Mouse (Mus musculus): Measurements from ENCODE around the gene Syt16. TPM values are rescaled to one million over a fixed set of nuclear protein-coding genes. Genes with fewer than 3 reads are reported as not detected.

Syt16 gene
- polyA plus RNA-seq, 1 experiment from 2014 or later: 0.23 TPM

DNA sequence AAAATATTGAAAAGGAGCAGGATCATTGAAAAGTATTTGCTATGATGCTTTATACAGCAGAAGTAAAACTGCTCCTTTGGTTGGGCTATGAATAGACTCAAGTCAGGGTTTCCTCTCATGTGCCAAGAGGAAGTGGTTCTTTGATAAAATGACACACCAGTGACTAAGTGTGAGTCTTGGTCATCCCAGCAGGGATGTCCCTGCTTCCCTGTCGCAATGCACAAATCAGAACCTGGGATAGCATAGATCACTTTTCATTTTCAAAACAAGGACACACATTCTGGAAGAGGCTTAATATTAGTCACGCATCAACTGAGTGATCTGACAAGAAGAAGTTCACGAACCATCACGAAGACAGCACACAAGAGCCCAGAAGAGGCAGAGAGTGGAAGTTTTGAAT lies 195.1 kb downstream of the Syt16 start:
- H3K4me3 ChIP-seq (ENCODE audit: control insufficient read depth in 1 of 2, insufficient read depth in 1 of 2, low read depth in 1 of 2, low read length in 2 of 2): no peak overlapping the region
- 76% methylated on average over 4 of the region's 4 CpGs for WGBS
- H3K27me3 ChIP-seq (ENCODE audit: control insufficient read depth, insufficient read depth, low read length): no peaks in the 10 kb centered on the region
- H3K27ac ChIP-seq (replicated peaks in 1 of 2; ENCODE audit: control insufficient read depth in 1 of 2, insufficient read depth in 1 of 2, low read depth in 2 of 2, low read length in 2 of 2): no peak overlapping the region
- H3K4me1 ChIP-seq (ENCODE audit: control insufficient read depth in 2 of 2, insufficient read depth in 2 of 2, low read length in 2 of 2): no peaks in the 10 kb centered on the region
- no peaks in the 10 kb centered on the region for H3K36me3 ChIP-seq (ENCODE audit: control insufficient read depth, insufficient read depth, low read length)
- H3K9me3 ChIP-seq (ENCODE audit: control insufficient read depth, low read length): no peaks in the 10 kb centered on the region
- H3K4me2 ChIP-seq (ENCODE audit: low read length): no peak overlapping the region
- no peak overlapping the region for H3K9ac ChIP-seq (ENCODE audit: low read length)
- ATAC-seq (ENCODE audit: insufficient number of reproducible peaks, insufficient read depth, low FRiP score, low read depth): no peak

DNA sequence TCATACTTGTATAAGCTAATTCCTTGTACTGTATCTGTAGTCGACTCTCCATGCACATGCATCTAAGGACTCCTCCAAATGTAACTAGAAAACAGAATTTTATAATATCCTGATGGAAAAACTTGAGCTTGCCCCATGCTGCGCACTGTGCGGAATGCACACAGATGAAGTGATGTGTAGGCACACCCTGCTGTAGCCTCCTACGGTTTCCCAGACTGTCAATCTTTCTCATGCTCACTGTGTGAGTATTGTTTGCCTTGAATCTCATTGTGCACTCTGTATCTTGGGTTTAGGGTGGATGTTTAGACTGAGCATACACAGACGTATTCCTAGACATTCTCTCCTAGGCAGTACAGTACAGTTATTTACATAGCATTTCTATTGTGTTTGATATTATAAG lies 203.9 kb downstream of the Syt16 start:
- H3K9me3 ChIP-seq (ENCODE audit: control insufficient read depth, low read length): no peaks in the 10 kb centered on the region
- no peaks in the 10 kb centered on the region for H3K36me3 ChIP-seq (ENCODE audit: control insufficient read depth, insufficient read depth, low read length)
- no peak for ATAC-seq (ENCODE audit: insufficient number of reproducible peaks, insufficient read depth, low FRiP score, low read depth)
- H3K27ac ChIP-seq (replicated peaks in 1 of 2; ENCODE audit: control insufficient read depth in 1 of 2, insufficient read depth in 1 of 2, low read depth in 2 of 2, low read length in 2 of 2): no peak overlapping the region
- no peaks in the 10 kb centered on the region for H3K27me3 ChIP-seq (ENCODE audit: control insufficient read depth, insufficient read depth, low read length)
- WGBS: 77% methylated on average over 5 of the region's 5 CpGs
- no peak overlapping the region for H3K4me2 ChIP-seq (ENCODE audit: low read length)
- H3K4me3 ChIP-seq (ENCODE audit: control insufficient read depth in 1 of 2, insufficient read depth in 1 of 2, low read depth in 1 of 2, low read length in 2 of 2): no peak overlapping the region
- no peaks in the 10 kb centered on the region for H3K4me1 ChIP-seq (ENCODE audit: control insufficient read depth in 2 of 2, insufficient read depth in 2 of 2, low read length in 2 of 2)
- H3K9ac ChIP-seq (ENCODE audit: low read length): no peak overlapping the region

GRCm38 (mm10) chr12:74202431-74203042 lies 205.1 kb downstream of the Syt16 start:
- Histone ChIP-seq H3K27me3 (ENCODE audit: control insufficient read depth, insufficient read depth, low read length) (no peaks in the 10 kb centered on the region), H3K9me3 (ENCODE audit: control insufficient read depth, low read length) (no peaks in the 10 kb centered on the region), H3K4me1 (ENCODE audit: control insufficient read depth in 2 of 2, insufficient read depth in 2 of 2, low read length in 2 of 2) (no peaks in the 10 kb centered on the region), H3K36me3 (ENCODE audit: control insufficient read depth, insufficient read depth, low read length) (no peaks in the 10 kb centered on the region), H3K27ac (replicated peaks in 1 of 2; ENCODE audit: control insufficient read depth in 1 of 2, insufficient read depth in 1 of 2, low read depth in 2 of 2, low read length in 2 of 2) (no peak overlapping the region), H3K9ac (ENCODE audit: low read length) (no peak overlapping the region), H3K4me2 (ENCODE audit: low read length) (no peak overlapping the region), H3K4me3 (ENCODE audit: control insufficient read depth in 1 of 2, insufficient read depth in 1 of 2, low read depth in 1 of 2, low read length in 2 of 2) (no peak overlapping the region)
- WGBS: 81% methylated on average over 6 of the region's 6 CpGs
- no peak for ATAC-seq (ENCODE audit: insufficient number of reproducible peaks, insufficient read depth, low FRiP score, low read depth)

- no peak overlapping the region for H3K9ac ChIP-seq (ENCODE audit: low read length)
- no peak overlapping the region for H3K27ac ChIP-seq (replicated peaks in 1 of 2; ENCODE audit: control insufficient read depth in 1 of 2, insufficient read depth in 1 of 2, low read depth in 2 of 2, low read length in 2 of 2)
- H3K4me1 ChIP-seq (ENCODE audit: control insufficient read depth in 2 of 2, insufficient read depth in 2 of 2, low read length in 2 of 2): no peaks in the 10 kb centered on the region
- H3K27me3 ChIP-seq (ENCODE audit: control insufficient read depth, insufficient read depth, low read length): no peaks in the 10 kb centered on the region
- no peak overlapping the region for H3K4me2 ChIP-seq (ENCODE audit: low read length)
- ATAC-seq (ENCODE audit: insufficient number of reproducible peaks, insufficient read depth, low FRiP score, low read depth): no peak
- whole genome bisulfite sequencing: 65% methylated on average over 3 of the region's 3 CpGs
- no peaks in the 10 kb centered on the region for H3K36me3 ChIP-seq (ENCODE audit: control insufficient read depth, insufficient read depth, low read length)
- no peak overlapping the region for H3K4me3 ChIP-seq (ENCODE audit: control insufficient read depth in 1 of 2, insufficient read depth in 1 of 2, low read depth in 1 of 2, low read length in 2 of 2)
- H3K9me3 ChIP-seq (ENCODE audit: control insufficient read depth, low read length): no peaks in the 10 kb centered on the region
These were observed 214.7 kb downstream of the Syt16 start for GRCm38 (mm10) chr12:74212156-74212555.

DNA sequence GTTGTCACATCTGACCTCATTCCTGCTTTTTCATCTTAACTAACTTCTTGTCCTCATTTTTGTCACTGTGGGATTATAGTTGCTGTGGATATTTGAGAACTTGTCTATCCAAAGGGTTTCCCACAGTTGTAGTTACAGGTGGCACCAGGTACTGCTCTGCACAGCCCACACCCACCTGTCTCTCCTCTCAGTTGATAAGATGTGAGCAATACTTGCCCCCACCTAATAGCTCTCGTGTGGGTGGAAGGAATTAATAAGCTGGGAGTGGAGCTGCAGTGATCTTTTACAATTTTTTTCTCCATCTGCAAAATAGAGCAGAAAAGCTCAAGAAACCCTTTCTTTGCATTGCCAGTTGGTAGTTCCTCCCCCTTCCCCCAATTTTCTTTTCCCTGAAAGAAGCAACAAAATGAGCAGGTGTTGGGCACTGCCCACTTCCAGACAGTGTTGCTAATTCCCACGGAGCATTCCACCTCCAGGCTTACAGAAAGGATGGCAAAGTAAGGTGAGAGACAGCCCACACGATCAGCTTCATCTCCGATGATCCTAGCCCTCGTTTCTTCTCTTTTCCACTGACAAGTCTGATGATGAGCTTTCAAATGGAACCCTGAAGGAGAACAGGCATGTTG lies 218.8 kb downstream of the Syt16 start:
- no peaks in the 10 kb centered on the region for H3K27me3 ChIP-seq (ENCODE audit: control insufficient read depth, insufficient read depth, low read length)
- no peak for ATAC-seq (ENCODE audit: insufficient number of reproducible peaks, insufficient read depth, low FRiP score, low read depth)
- H3K36me3 ChIP-seq (ENCODE audit: control insufficient read depth, insufficient read depth, low read length): no peaks in the 10 kb centered on the region
- WGBS: 70% methylated on average over 5 of the region's 5 CpGs
- no peak overlapping the region for H3K27ac ChIP-seq (replicated peaks in 1 of 2; ENCODE audit: control insufficient read depth in 1 of 2, insufficient read depth in 1 of 2, low read depth in 2 of 2, low read length in 2 of 2)
- H3K4me1 ChIP-seq (ENCODE audit: control insufficient read depth in 2 of 2, insufficient read depth in 2 of 2, low read length in 2 of 2): no peaks in the 10 kb centered on the region
- no peak overlapping the region for H3K4me3 ChIP-seq (ENCODE audit: control insufficient read depth in 1 of 2, insufficient read depth in 1 of 2, low read depth in 1 of 2, low read length in 2 of 2)
- H3K9ac ChIP-seq (ENCODE audit: low read length): no peak overlapping the region
- H3K4me2 ChIP-seq (ENCODE audit: low read length): no peak overlapping the region
- no peaks in the 10 kb centered on the region for H3K9me3 ChIP-seq (ENCODE audit: control insufficient read depth, low read length)

DNA sequence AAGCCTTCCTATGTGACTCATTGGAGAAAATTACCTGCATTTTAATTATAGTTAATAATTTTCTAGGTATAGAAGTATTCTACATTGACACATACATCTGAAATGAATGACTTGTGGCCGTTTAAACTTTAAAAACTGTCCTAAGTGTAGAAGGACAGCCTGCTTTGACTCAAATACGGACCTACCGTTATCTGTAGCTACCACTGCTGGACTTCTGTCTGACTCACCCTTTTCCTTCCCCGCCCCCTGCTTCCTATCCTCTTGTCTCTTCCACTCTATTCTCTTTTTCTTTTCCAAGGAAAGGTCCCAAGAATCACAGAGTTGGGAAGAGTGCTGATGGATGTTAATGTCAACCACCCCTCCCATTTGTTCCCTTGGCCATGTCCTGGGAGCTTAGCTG lies 222.4 kb downstream of the Syt16 start:
- Histone ChIP-seq H3K4me1 (ENCODE audit: control insufficient read depth in 2 of 2, insufficient read depth in 2 of 2, low read length in 2 of 2) (no peaks in the 10 kb centered on the region), H3K36me3 (ENCODE audit: control insufficient read depth, insufficient read depth, low read length) (no peaks in the 10 kb centered on the region), H3K4me2 (ENCODE audit: low read length) (no peak overlapping the region), H3K27ac (replicated peaks in 1 of 2; ENCODE audit: control insufficient read depth in 1 of 2, insufficient read depth in 1 of 2, low read depth in 2 of 2, low read length in 2 of 2) (no peak overlapping the region), H3K9ac (ENCODE audit: low read length) (no peak overlapping the region), H3K9me3 (ENCODE audit: control insufficient read depth, low read length) (no peaks in the 10 kb centered on the region), H3K27me3 (ENCODE audit: control insufficient read depth, insufficient read depth, low read length) (no peaks in the 10 kb centered on the region), H3K4me3 (ENCODE audit: control insufficient read depth in 1 of 2, insufficient read depth in 1 of 2, low read depth in 1 of 2, low read length in 2 of 2) (no peak overlapping the region)
- 52% methylated on average over 4 of the region's 4 CpGs for WGBS
- no peak for ATAC-seq (ENCODE audit: insufficient number of reproducible peaks, insufficient read depth, low FRiP score, low read depth)

GRCm38 (mm10) chr12:74220651-74221050 lies 223.2 kb downstream of the Syt16 start:
- Histone ChIP-seq H3K4me3 (ENCODE audit: control insufficient read depth in 1 of 2, insufficient read depth in 1 of 2, low read depth in 1 of 2, low read length in 2 of 2) (no peak overlapping the region), H3K9ac (ENCODE audit: low read length) (no peak overlapping the region), H3K4me1 (ENCODE audit: control insufficient read depth in 2 of 2, insufficient read depth in 2 of 2, low read length in 2 of 2) (no peaks in the 10 kb centered on the region), H3K27me3 (ENCODE audit: control insufficient read depth, insufficient read depth, low read length) (no peaks in the 10 kb centered on the region), H3K4me2 (ENCODE audit: low read length) (no peak overlapping the region), H3K27ac (replicated peaks in 1 of 2; ENCODE audit: control insufficient read depth in 1 of 2, insufficient read depth in 1 of 2, low read depth in 2 of 2, low read length in 2 of 2) (no peak overlapping the region), H3K36me3 (ENCODE audit: control insufficient read depth, insufficient read depth, low read length) (no peaks in the 10 kb centered on the region), H3K9me3 (ENCODE audit: control insufficient read depth, low read length) (no peaks in the 10 kb centered on the region)
- 52% methylated on average over 1 of the region's 1 CpGs for WGBS
- ATAC-seq (ENCODE audit: insufficient number of reproducible peaks, insufficient read depth, low FRiP score, low read depth): no peak

DNA sequence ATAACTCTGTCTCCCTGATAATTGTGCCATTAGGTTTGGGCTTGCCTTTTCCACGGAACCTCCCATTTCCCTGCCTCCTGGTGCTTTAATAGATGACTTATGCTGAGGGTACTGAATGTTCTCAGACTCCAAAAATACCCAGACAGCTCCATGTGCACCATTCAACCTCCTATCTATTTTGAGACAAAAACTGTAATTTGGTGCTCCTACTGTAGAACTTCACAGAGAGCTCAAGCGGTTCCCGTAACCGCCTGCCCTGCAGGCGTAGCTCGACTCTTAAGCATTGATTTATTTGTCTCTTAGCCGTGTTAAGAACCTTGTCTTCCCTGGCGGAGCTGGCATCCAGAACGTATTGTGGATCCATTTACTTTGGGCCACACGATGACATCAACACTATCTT lies 233.3 kb downstream of the Syt16 start:
- Histone ChIP-seq H3K27me3 (ENCODE audit: control insufficient read depth, insufficient read depth, low read length) (no peaks in the 10 kb centered on the region), H3K36me3 (ENCODE audit: control insufficient read depth, insufficient read depth, low read length) (no peaks in the 10 kb centered on the region), H3K4me1 (ENCODE audit: control insufficient read depth in 2 of 2, insufficient read depth in 2 of 2, low read length in 2 of 2) (no peaks in the 10 kb centered on the region), H3K4me2 (ENCODE audit: low read length) (no peak overlapping the region), H3K4me3 (ENCODE audit: control insufficient read depth in 1 of 2, insufficient read depth in 1 of 2, low read depth in 1 of 2, low read length in 2 of 2) (no peak overlapping the region), H3K27ac (replicated peaks in 1 of 2; ENCODE audit: control insufficient read depth in 1 of 2, insufficient read depth in 1 of 2, low read depth in 2 of 2, low read length in 2 of 2) (no peak overlapping the region), H3K9me3 (ENCODE audit: control insufficient read depth, low read length) (no peaks in the 10 kb centered on the region), H3K9ac (ENCODE audit: low read length) (no peak overlapping the region)
- no peak for ATAC-seq (ENCODE audit: insufficient number of reproducible peaks, insufficient read depth, low FRiP score, low read depth)
- WGBS: 80% methylated on average over 10 of the region's 10 CpGs

Measured in heart, embryonic 14.5 days (tissue).